Comparison of ENCODE assay signal across 22 mouse cellular contexts in genomic region chr8:119732072-119732471, GRCm38 (mm10). TPM values are rescaled to one million over a fixed set of nuclear protein-coding genes. Genes with fewer than 3 reads are reported as not detected.
A peak's percentile ranks its signal among the peaks of the same experiment; 100 is the strongest.
DNase-seq lines count a peak whose midpoint lies in the region; ATAC-seq and TF ChIP-seq lines count a peak whose summit lies in the region.
"Had no signal": no experiment of that assay in that cellular context is flagged by ENCODE, and none has a peak within 500 bp of the region (broad histone marks: within the 10 kb centered on the region; RNA-seq: fewer than 3 reads in every experiment).

No protein-coding gene starts in this region.

- ATAC-seq in intestine, embryonic 16.5 days = 0 out of 2 replicates have a peak, but pooled peaks have one; percentile 50
- ATAC-seq in intestine, embryonic 15.5 days = no peak
- ATAC-seq in intestine, postnatal 0 days = peak; percentile 65
- peak; percentile 38; the same call in 1 of the 2 replicates for ATAC-seq in stomach, postnatal 0 days (ENCODE audit: low FRiP score, low TSS enrichment)
- ATAC-seq: activated CD4-positive, CD25-positive, alpha-beta regulatory T cell, adult 4 months; CD4-positive, CD25-positive, alpha-beta regulatory T cell, adult 4 months; Patski had no signal

- no peak for TF ChIP-seq CTCF in intestine, postnatal 0 days (IDR thresholded peaks at IDR 0.05; ENCODE audit: low read depth)
- no peak for TF ChIP-seq CTCF in small intestine, adult 2 months (IDR thresholded peaks at IDR 0.05; ENCODE audit: extremely low read depth, insufficient read length, insufficient replicate concordance, low read depth, low read length)
- no peak for TF ChIP-seq CTCF in stomach, postnatal 0 days (IDR thresholded peaks at IDR 0.05; ENCODE audit: low read depth)

- H3K4me2 ChIP-seq in intestine, embryonic 16.5 days (ENCODE audit: low read depth, low read length) = no peak overlapping the region
- H3K4me2 ChIP-seq in intestine, embryonic 15.5 days (replicated peaks) = no peak overlapping the region
- H3K4me2 ChIP-seq in intestine, postnatal 0 days (replicated peaks; ENCODE audit: low read depth) = no peak overlapping the region
- no peak overlapping the region for H3K4me2 ChIP-seq in stomach, postnatal 0 days (replicated peaks; ENCODE audit: low read depth)

- WGBS in intestine, embryonic 16.5 days = 64% methylated on average over 13 of the region's 13 CpGs
- WGBS in intestine, embryonic 15.5 days = 63% methylated on average over 13 of the region's 13 CpGs
- WGBS in intestine, postnatal 0 days = 51% methylated on average over 13 of the region's 13 CpGs
- 35% methylated on average over 13 of the region's 13 CpGs for WGBS in small intestine, adult 2 months
- WGBS in stomach, postnatal 0 days = 63% methylated on average over 13 of the region's 13 CpGs

- 0 out of 2 replicates have a peak overlapping the region, but pooled peaks have one; percentile 17 for H3K9ac ChIP-seq in intestine, embryonic 16.5 days (ENCODE audit: low read depth, low read length)
- H3K9ac ChIP-seq in intestine, embryonic 15.5 days = no peak overlapping the region
- H3K9ac ChIP-seq in intestine, postnatal 0 days (ENCODE audit: low read depth, low read length) = no peak overlapping the region
- no peak overlapping the region for H3K9ac ChIP-seq in stomach, postnatal 0 days (ENCODE audit: low read length)

- no peaks in the 10 kb centered on the region for H3K27me3 ChIP-seq in intestine, embryonic 16.5 days (replicated peaks; ENCODE audit: control insufficient read depth, insufficient read depth, low read length)
- no peaks in the 10 kb centered on the region for H3K27me3 ChIP-seq in intestine, embryonic 15.5 days (replicated peaks)
- no peaks in the 10 kb centered on the region for H3K27me3 ChIP-seq in intestine, postnatal 0 days (replicated peaks; ENCODE audit: control insufficient read depth, insufficient read depth, low read length)
- H3K27me3 ChIP-seq in small intestine, adult 2 months (ENCODE audit: control insufficient read depth, insufficient read depth, low read length) = no peaks in the 10 kb centered on the region
- H3K27me3 ChIP-seq in stomach, postnatal 0 days (ENCODE audit: control insufficient read depth, insufficient read depth, low read length) = no peaks in the 10 kb centered on the region

- DNase-seq in stomach, postnatal 0 days (ENCODE audit: low spot score) = peak; percentile 32
- no peak for DNase-seq in yolk sac, embryonic 10.5 days (ENCODE audit: low spot score)
- no peak for DNase-seq in cerebellum, adult 9-10 months
- DNase-seq in layer of hippocampus, adult 8-10 months (ENCODE audit: low spot score in 2 of 2) = no peak
- DNase-seq: adrenal gland, adult 2 months; adrenal gland, adult 8-10 months; adrenal gland, postnatal 10 days; adrenal gland, postnatal 14 days; adrenal gland, postnatal 25 days; adrenal gland, postnatal 36 days; B cell, adult 2 months; cerebellum, adult 11 months; cerebellum, adult 11-12 months had no signal

- no peaks in the 10 kb centered on the region for H3K36me3 ChIP-seq in intestine, embryonic 16.5 days (ENCODE audit: control insufficient read depth, insufficient read depth, low read length)
- H3K36me3 ChIP-seq in intestine, embryonic 15.5 days = no peaks in the 10 kb centered on the region
- no peaks in the 10 kb centered on the region for H3K36me3 ChIP-seq in intestine, postnatal 0 days (ENCODE audit: control insufficient read depth, insufficient read depth)
- no peaks in the 10 kb centered on the region for H3K36me3 ChIP-seq in small intestine, adult 2 months (ENCODE audit: control insufficient read depth, insufficient read depth, low read length)
- no peaks in the 10 kb centered on the region for H3K36me3 ChIP-seq in stomach, postnatal 0 days (ENCODE audit: control insufficient read depth, insufficient read depth, low read length)
- H3K36me3 ChIP-seq: G1E had no signal

- H3K27ac ChIP-seq in intestine, embryonic 16.5 days (ENCODE audit: low read length) = 0 out of 2 replicates have a peak overlapping the region, but pooled peaks have one; percentile 11
- no peak overlapping the region for H3K27ac ChIP-seq in intestine, embryonic 15.5 days
- no peak overlapping the region; the same call in 1 of the 2 replicates for H3K27ac ChIP-seq in intestine, postnatal 0 days (ENCODE audit: low read depth, low read length)
- H3K27ac ChIP-seq in small intestine, adult 2 months (ENCODE audit: insufficient read depth, low read depth, low read length) = 0 out of 2 replicates have a peak overlapping the region, but pooled peaks have one; percentile 21
- no peak overlapping the region for H3K27ac ChIP-seq in stomach, postnatal 0 days (replicated peaks)

- H3K4me1 ChIP-seq in intestine, embryonic 16.5 days (ENCODE audit: control insufficient read depth, insufficient read depth, low read length) = peaks cover 14% of the 10 kb centered on the region
- no peaks in the 10 kb centered on the region; the same call in 1 of the 2 replicates for H3K4me1 ChIP-seq in intestine, embryonic 15.5 days (replicated peaks)
- H3K4me1 ChIP-seq in intestine, postnatal 0 days (replicated peaks; ENCODE audit: control insufficient read depth, insufficient read depth, low read length) = no peaks in the 10 kb centered on the region
- peaks cover 12% of the 10 kb centered on the region; the same call in 1 of the 2 replicates for H3K4me1 ChIP-seq in small intestine, adult 2 months (ENCODE audit: control insufficient read depth, insufficient read depth, insufficient read length, low read length)
- no peaks in the 10 kb centered on the region for H3K4me1 ChIP-seq in stomach, postnatal 0 days (replicated peaks; ENCODE audit: control insufficient read depth, insufficient read depth)

- no peak for TF ChIP-seq EP300 in stomach, postnatal 0 days (optimal IDR thresholded peaks at IDR 0.05)

- H3K4me3 ChIP-seq in intestine, embryonic 16.5 days (ENCODE audit: low read length) = no peak overlapping the region
- no peak overlapping the region for H3K4me3 ChIP-seq in intestine, embryonic 15.5 days (replicated peaks)
- H3K4me3 ChIP-seq in intestine, postnatal 0 days (ENCODE audit: low read depth, low read length) = no peak overlapping the region
- no peak overlapping the region for H3K4me3 ChIP-seq in small intestine, adult 2 months (ENCODE audit: low read depth, low read length)
- H3K4me3 ChIP-seq in stomach, postnatal 0 days (ENCODE audit: low read depth, low read length) = no peak overlapping the region

- TF ChIP-seq POLR2A in small intestine, adult 2 months (IDR thresholded peaks at IDR 0.05; ENCODE audit: low read depth, low read length) = no peak

- H3K9me3 ChIP-seq in intestine, embryonic 16.5 days (ENCODE audit: control insufficient read depth, low read length) = no peaks in the 10 kb centered on the region
- no peaks in the 10 kb centered on the region for H3K9me3 ChIP-seq in intestine, embryonic 15.5 days
- no peaks in the 10 kb centered on the region for H3K9me3 ChIP-seq in intestine, postnatal 0 days (ENCODE audit: control insufficient read depth)
- no peaks in the 10 kb centered on the region for H3K9me3 ChIP-seq in stomach, postnatal 0 days (ENCODE audit: control insufficient read depth, low read length)
- H3K9me3 ChIP-seq: G1E had no signal

RNA-seq across cellular contexts. Expression of gene Atp2c2, which starts 32.3 kb away (rescaled TPM):
- 6.4 and 6.8 TPM in 2 replicates for polyA plus RNA-seq in intestine, embryonic 16.5 days (2015; fragmentation: Nextera tagmentation; extraction: Ambion mirVana)
- 4.4 and 5.8 TPM in 2 replicates for polyA plus RNA-seq in intestine, embryonic 15.5 days (2015; fragmentation: Nextera tagmentation; extraction: Ambion mirVana)
- polyA plus RNA-seq in intestine, postnatal 0 days (2015; fragmentation: Nextera tagmentation; extraction: Ambion mirVana) = 2.3 and 2.4 TPM in 2 replicates
- 3.0 and 4.8 TPM in 2 replicates for polyA plus RNA-seq in small intestine, adult 2 months (2012; rRNA removed)
- polyA plus RNA-seq in stomach, postnatal 0 days (2015; fragmentation: Nextera tagmentation; extraction: Ambion mirVana) = 7.7 and 8.8 TPM in 2 replicates
- total RNA-seq in layer of hippocampus, adult 8-10 months (2022) = 1 to 10 TPM; 1.9 to 2.4 (median 2.2) TPM
- total RNA-seq: CH12.LX, G1E had no signal
- polyA plus RNA-seq: activated CD4-positive, CD25-positive, alpha-beta regulatory T cell, adult 4 months; adrenal gland, adult 2 months; G1E had no signal

RNA-seq across cellular contexts. Expression of gene Tldc1, which starts 46.1 kb away (rescaled TPM):
- polyA plus RNA-seq in intestine, embryonic 16.5 days (2015; fragmentation: Nextera tagmentation; extraction: Ambion mirVana) = 17.8 and 18.1 TPM in 2 replicates
- polyA plus RNA-seq in intestine, embryonic 15.5 days (2015; fragmentation: Nextera tagmentation; extraction: Ambion mirVana) = 14.4 and 15.3 TPM in 2 replicates
- polyA plus RNA-seq in intestine, postnatal 0 days (2015; fragmentation: Nextera tagmentation; extraction: Ambion mirVana) = 7.7 and 8.4 TPM in 2 replicates
- polyA plus RNA-seq in small intestine, adult 2 months (2012; rRNA removed) = 4.6 and 7.4 TPM in 2 replicates
- 9.1 and 10.7 TPM in 2 replicates for polyA plus RNA-seq in stomach, postnatal 0 days (2015; fragmentation: Nextera tagmentation; extraction: Ambion mirVana)
- 10 to 100 TPM; 12.5 to 15.9 (median 15.5) TPM for total RNA-seq in layer of hippocampus, adult 8-10 months (2022)

Comparison
In these comparisons a context has a peak if more than half of its experiments do, and no peak if none do; other contexts are left out.
1. H3K27ac ChIP-seq: peak in intestine, embryonic 16.5 days (single experiment) and small intestine, adult 2 months (single experiment); none in intestine, embryonic 15.5 days (single experiment), intestine, postnatal 0 days (single experiment) and stomach, postnatal 0 days (single experiment).